Mouse (Mus musculus) liver, embryonic 14.5 days (tissue): ENCODE data around the gene R3hdm1.

Experiments used
- CTCF ChIP-seq: IDR thresholded peaks from 2 replicates; pipeline ENCODE4 v1.5.1; 2016; ENCODE audit warnings: antibody characterized with exemption, low read depth, control low read depth
- EP300 ChIP-seq: IDR thresholded peaks from 2 replicates; pipeline ENCODE4 v1.6.1; 2016; ENCODE audit warnings: antibody characterized with exemption, low read depth

DNA sequence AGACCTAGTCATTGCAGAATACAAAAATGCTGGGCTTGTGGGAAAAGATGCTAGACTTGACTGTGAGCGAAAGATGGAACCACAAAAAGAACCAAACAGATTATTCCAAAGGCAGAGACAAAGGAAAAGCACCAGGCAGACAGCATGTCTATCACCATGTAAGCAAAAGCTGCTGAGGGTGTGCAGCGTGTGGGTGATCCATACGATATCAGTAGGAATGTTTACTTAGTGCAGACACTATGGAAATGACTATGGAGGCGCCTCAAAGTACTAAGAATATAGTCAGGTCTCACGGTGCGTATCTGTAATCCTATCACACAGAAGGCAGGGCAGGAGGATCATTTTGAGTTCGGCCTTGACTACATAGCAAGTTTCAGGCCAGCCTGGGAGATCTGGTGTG is 21.2 kb upstream of the R3hdm1 start:
- TF ChIP-seq EP300 = no peak
- no peak for TF ChIP-seq CTCF
